In genomic region chr16:78316849-78317248, GRCm38 (mm10) we compare ENCODE assay signal across 10 mouse cellular contexts. TPM values are rescaled to one million over a fixed set of nuclear protein-coding genes. Genes with fewer than 3 reads are reported as not detected.
DNase-seq lines count a peak whose midpoint lies in the region; ATAC-seq and TF ChIP-seq lines count a peak whose summit lies in the region.
"Had no signal": no experiment of that assay in that cellular context is flagged by ENCODE, and none has a peak within 500 bp of the region (broad histone marks: within the 10 kb centered on the region; RNA-seq: fewer than 3 reads in every experiment).

No protein-coding gene starts in this region.

- WGBS in cerebellum, adult 2 months, result 77% methylated on average over 9 of the region's 9 CpGs
- WGBS in midbrain, embryonic 14.5 days, result 84% methylated on average over 9 of the region's 9 CpGs

- H3K4me1 ChIP-seq in ES-E14 (ENCODE audit: control insufficient read depth in 2 of 2, insufficient read depth in 2 of 2, low read length in 2 of 2, poor library complexity in 1 of 2), result peaks cover 0 to 3% of the 10 kb centered on the region in 2 experiments; a peak in 2 of 4 replicates
- no peaks in the 10 kb centered on the region for H3K4me1 ChIP-seq in cerebellum, adult 2 months (ENCODE audit: control insufficient read depth, insufficient read depth, low read length)
- peaks cover 28% of the 10 kb centered on the region for H3K4me1 ChIP-seq in midbrain, embryonic 14.5 days (ENCODE audit: control insufficient read depth, insufficient read depth, low read length)

- ATAC-seq in midbrain, embryonic 14.5 days (ENCODE audit: low FRiP score, low TSS enrichment), result no peak

- no peaks in the 10 kb centered on the region for H3K27me3 ChIP-seq in cerebellum, adult 2 months (ENCODE audit: control insufficient read depth, insufficient read depth, low read length)
- H3K27me3 ChIP-seq in midbrain, embryonic 14.5 days (ENCODE audit: control insufficient read depth, insufficient read depth, low read length), result no peaks in the 10 kb centered on the region
- H3K27me3 ChIP-seq: embryonic facial prominence, embryonic 15.5 days had no signal

- H3K9me3 ChIP-seq in ES-E14 (ENCODE audit: control insufficient read depth, insufficient read depth, low read depth, low read length), result no peaks in the 10 kb centered on the region
- no peaks in the 10 kb centered on the region for H3K9me3 ChIP-seq in midbrain, embryonic 14.5 days (ENCODE audit: control insufficient read depth, low read length)
- H3K9me3 ChIP-seq: embryonic facial prominence, embryonic 15.5 days had no signal

- DNase-seq in left cerebral cortex, adult 18-20 months (ENCODE audit: low spot score in 2 of 2), result peak; percentile 41 to 59
- no peak for DNase-seq in left cerebral cortex, adult 8-10 months (ENCODE audit: low spot score in 2 of 2)
- peak; percentile 56 for DNase-seq in ES-E14 (ENCODE audit: low read depth, low spot score)
- peak; percentile 35 to 45 for DNase-seq in cerebellum, adult 2 months
- DNase-seq in gastrocnemius, postnatal 10 days, result peak; percentile 44
- peak; percentile 21 to 37 for DNase-seq in layer of hippocampus, adult 8-10 months (ENCODE audit: low spot score in 2 of 2)
- peak; percentile 71 for DNase-seq in midbrain, embryonic 14.5 days
- DNase-seq in urinary bladder, postnatal 36 days (ENCODE audit: low spot score in 2 of 2), result peak; percentile 40 to 48

- H3K27ac ChIP-seq in ES-E14 (ENCODE audit: insufficient read depth, low read depth, low read length, poor library complexity, severe bottlenecking), result no peak overlapping the region
- no peak overlapping the region for H3K27ac ChIP-seq in cerebellum, adult 2 months (ENCODE audit: insufficient read depth, low read length)
- no peak overlapping the region for H3K27ac ChIP-seq in midbrain, embryonic 14.5 days (replicated peaks; ENCODE audit: low read depth, low read length)
- H3K27ac ChIP-seq: embryonic facial prominence, embryonic 15.5 days; macrophage had no signal

- H3K36me3 ChIP-seq in ES-E14 (ENCODE audit: control insufficient read depth, insufficient read depth, low read length, poor library complexity, severe bottlenecking), result no peaks in the 10 kb centered on the region
- no peaks in the 10 kb centered on the region for H3K36me3 ChIP-seq in midbrain, embryonic 14.5 days (ENCODE audit: control insufficient read depth, insufficient read depth, low read length)
- H3K36me3 ChIP-seq: embryonic facial prominence, embryonic 15.5 days had no signal

- no peak overlapping the region for H3K4me3 ChIP-seq in ES-E14 (ENCODE audit: insufficient read depth in 1 of 2, low read depth in 1 of 2, low read length in 2 of 2, poor library complexity in 1 of 2, severe bottlenecking in 1 of 2)
- no peak overlapping the region for H3K4me3 ChIP-seq in cerebellum, adult 2 months (replicated peaks; ENCODE audit: insufficient read depth, low read depth, low read length)
- H3K4me3 ChIP-seq in midbrain, embryonic 14.5 days (replicated peaks; ENCODE audit: low read depth, low read length), result no peak overlapping the region
- H3K4me3 ChIP-seq: embryonic facial prominence, embryonic 15.5 days had no signal

- no peak overlapping the region for H3K9ac ChIP-seq in ES-E14 (ENCODE audit: insufficient read depth, low read depth, low read length, poor library complexity, severe bottlenecking)
- H3K9ac ChIP-seq in midbrain, embryonic 14.5 days (replicated peaks; ENCODE audit: low read length), result no peak overlapping the region
- H3K9ac ChIP-seq: embryonic facial prominence, embryonic 15.5 days had no signal

- no peak for TF ChIP-seq POLR2A in cerebellum, adult 2 months (IDR thresholded peaks at IDR 0.05; ENCODE audit: borderline replicate concordance, insufficient read depth, low read length)

- no peak overlapping the region for H3K4me2 ChIP-seq in midbrain, embryonic 14.5 days (ENCODE audit: low read length)
- H3K4me2 ChIP-seq: embryonic facial prominence, embryonic 15.5 days had no signal

- in situ Hi-C loops in ES-E14 (cut with MboI; ENCODE audit: low sequenced_read_pairs in 2 of 2, unreplicated experiment in 2 of 2), result no loop called here

- peak; percentile 64; the same call in 1 of the 2 replicates for TF ChIP-seq CTCF in cerebellum, adult 2 months (IDR thresholded peaks at IDR 0.05; ENCODE audit: borderline replicate concordance, insufficient read depth, low read depth, low read length)

TF ChIP-seq in ES-E14, 5 proteins besides CTCF, POLR2A, EP300 and RAD21:
- peak; percentile 78; the same call in 1 of the 2 replicates for TF ChIP-seq ZC3H11A (IDR thresholded peaks at IDR 0.05; ENCODE audit: borderline replicate concordance, low read depth, low read length)
- no peak for TF ChIP-seq MAFK (IDR thresholded peaks at IDR 0.05; ENCODE audit: insufficient read depth, low read depth, low read length)

RNA-seq across cellular contexts. Expression of gene Cxadr, which starts 15.6 kb away (rescaled TPM):
- 10 to 100 TPM; 22.0 to 26.8 TPM for total RNA-seq in left cerebral cortex, adult 18-20 months (2021)
- total RNA-seq in left cerebral cortex, adult 8-10 months (2022), result 10 to 100 TPM; 22.5 to 29.1 (median 27.2) TPM
- total RNA-seq in ES-E14 (2012; rRNA removed), result 31.0 and 44.2 TPM in 2 replicates
- polyA plus RNA-seq in cerebellum, adult 2 months (2012; rRNA removed), result 9.7 and 11.4 TPM in 2 replicates
- 1 to 10 TPM; 1.3 to 1.5 TPM for total RNA-seq in gastrocnemius, postnatal 10 days (2021)
- 10 to 100 TPM; 15.7 to 23.2 (median 19.4) TPM for total RNA-seq in layer of hippocampus, adult 8-10 months (2022)
- 124 and 133 TPM in 2 replicates for polyA plus RNA-seq in midbrain, embryonic 14.5 days (2014; fragmentation: Nextera tagmentation; extraction: Ambion mirVana)
- polyA plus RNA-seq: macrophage had no signal

Comparison
In these comparisons a context has a peak if more than half of its experiments do, and no peak if none do; other contexts are left out.
1. DNase-seq: peak in left cerebral cortex, adult 18-20 months (2 of 2), ES-E14 (single experiment), cerebellum, adult 2 months (2 of 2), gastrocnemius, postnatal 10 days (single experiment), layer of hippocampus, adult 8-10 months (2 of 2), midbrain, embryonic 14.5 days (single experiment) and urinary bladder, postnatal 36 days (2 of 2); none in left cerebral cortex, adult 8-10 months (0 of 2).
2. RNA of gene Cxadr, which starts 15.6 kb away (total RNA-seq): 31.0 to 44.2 TPM in ES-E14, 22.5 to 29.1 TPM in left cerebral cortex, adult 8-10 months, 22.0 to 26.8 TPM in left cerebral cortex, adult 18-20 months and 15.7 to 23.2 TPM in layer of hippocampus, adult 8-10 months; 1.3 to 1.5 TPM in gastrocnemius, postnatal 10 days; every median in the first group is over 4 times any median in the second.